Mouse (Mus musculus): ENCODE results near the gene Krtap31-1. TPM values are rescaled to one million over a fixed set of nuclear protein-coding genes. Genes with fewer than 3 reads are reported as not detected.

The Krtap31-1 gene
- polyA plus RNA-seq (2017; shearing (Covaris generic)), result not detected

DNA sequence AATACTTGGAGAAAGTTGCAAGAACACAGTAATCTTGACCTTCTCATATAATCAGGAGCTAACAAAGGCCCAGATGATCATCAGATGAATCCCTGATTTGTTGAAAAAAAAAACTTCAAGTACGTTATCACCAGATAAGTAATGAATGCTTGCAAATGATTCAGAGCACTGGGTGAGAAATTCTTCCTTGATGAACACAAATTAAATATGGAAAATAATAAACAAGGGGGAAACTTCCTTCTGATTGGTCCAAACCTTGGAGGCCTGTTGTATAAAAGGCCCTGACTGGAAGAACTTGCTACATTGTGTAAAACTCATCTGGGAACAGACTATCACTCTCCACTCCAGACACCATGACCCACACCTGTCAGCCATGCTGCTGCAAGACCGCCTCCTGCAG, at the start of gene Krtap31-1:
Krtap31-1 (plus strand) TSS at position 301 of the 400 bp plus-strand sequence.

DNA sequence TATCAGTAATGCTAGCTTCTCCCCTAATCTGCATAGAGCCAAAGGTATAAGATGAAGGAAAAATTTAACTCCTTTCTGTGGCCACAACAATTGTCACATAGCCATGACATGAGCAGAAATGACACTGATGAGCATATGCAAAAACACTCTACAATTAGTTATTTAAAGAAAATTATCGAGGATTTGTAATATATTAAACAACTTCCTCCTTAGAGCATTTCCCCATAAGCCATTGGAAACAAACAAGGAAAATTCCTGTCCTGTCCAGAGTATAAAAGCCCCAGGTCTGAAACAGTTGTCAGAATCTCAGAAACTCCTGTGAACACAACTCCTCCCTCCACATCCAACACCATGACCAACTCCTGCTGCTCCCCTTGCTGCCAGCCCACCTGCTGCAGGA, 43.5 kb upstream of the Krtap31-1 start, which contains the start of gene Gm11559:
Gm11559 (plus strand) TSS at position 301 of the 400 bp plus-strand sequence.

DNA sequence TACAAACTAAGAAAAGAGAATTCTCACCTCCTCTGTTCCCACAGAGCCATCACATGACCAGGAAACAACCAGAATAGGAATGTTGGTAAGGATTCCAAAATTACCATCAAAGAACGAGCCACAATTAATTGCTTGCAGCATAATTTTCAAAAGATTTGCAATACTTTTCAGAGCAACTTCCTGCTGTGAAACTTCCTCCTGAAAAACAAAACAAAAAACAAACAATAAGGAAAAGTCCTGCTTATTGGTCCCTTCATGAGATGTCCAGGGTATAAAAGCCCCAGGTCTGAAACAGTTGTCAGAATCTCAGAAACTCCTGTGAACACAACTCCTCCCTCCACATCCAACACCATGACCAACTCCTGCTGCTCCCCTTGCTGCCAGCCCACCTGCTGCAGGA, 34.6 kb upstream of the Krtap31-1 start, which contains the start of gene Krtap9-1:
Krtap9-1 (plus strand) TSS at position 301 of the 400 bp plus-strand sequence.

DNA sequence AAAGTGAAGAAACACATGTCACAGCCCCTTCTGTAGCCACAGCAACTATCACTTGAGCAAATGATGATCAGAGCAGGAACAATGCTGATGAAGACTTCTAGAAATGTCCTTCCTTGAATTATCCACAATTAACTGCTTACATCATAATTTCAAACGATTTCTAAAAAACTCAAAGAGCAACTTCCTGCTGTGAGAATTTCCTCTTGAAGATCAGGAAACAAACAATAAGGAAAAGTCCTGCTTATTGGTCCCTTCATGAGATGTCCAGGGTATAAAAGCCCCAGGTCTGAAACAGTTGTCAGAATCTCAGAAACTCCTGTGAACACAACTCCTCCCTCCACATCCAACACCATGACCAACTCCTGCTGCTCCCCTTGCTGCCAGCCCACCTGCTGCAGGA, 28.8 kb upstream of the Krtap31-1 start, which contains the start of gene Gm11567:
Gm11567 (plus strand) TSS at position 301 of the 400 bp plus-strand sequence.

DNA sequence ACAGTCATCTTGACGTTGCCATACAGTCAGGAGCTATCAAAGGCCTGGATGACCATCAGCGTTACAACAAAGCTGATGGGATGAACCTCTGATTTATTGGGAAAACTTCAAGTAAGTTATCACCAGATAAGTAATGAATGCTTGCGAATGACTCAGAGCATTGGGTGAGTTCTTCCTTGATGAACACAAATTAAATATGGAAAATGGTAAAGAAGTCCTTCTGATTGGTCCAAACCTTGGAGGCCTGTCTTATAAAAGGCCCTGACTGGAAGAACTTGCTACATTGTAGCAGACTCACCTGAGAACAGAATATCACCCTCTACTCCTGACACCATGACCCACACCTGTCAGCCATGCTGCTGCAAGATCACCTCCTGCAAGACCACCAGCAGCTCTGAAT, 6.7 kb downstream of the Krtap31-1 start, which contains the start of gene Gm11565:
Gm11565 (plus strand) TSS at position 301 of the 400 bp plus-strand sequence.

DNA sequence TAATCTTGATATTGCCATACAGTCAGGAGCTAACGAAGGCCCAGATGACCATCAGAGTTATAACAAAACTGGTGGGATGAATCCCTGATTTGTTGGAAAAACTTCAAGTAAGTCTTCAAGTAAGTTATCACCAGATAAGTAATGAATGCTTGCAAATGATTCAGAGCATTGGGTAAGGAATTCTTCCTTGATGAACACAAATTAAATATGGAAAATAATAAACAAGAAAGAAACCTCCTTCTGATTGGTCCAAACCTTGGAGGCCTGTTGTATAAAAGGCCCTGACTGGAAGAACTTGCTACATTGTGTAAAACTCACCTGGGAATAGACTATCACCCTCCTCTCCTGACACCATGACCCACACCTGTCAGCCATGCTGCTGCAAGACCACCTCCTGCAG, 28.3 kb downstream of the Krtap31-1 start, which contains the start of gene Krtap31-2:
Krtap31-2 (plus strand) TSS at position 301 of the 400 bp plus-strand sequence.

DNA sequence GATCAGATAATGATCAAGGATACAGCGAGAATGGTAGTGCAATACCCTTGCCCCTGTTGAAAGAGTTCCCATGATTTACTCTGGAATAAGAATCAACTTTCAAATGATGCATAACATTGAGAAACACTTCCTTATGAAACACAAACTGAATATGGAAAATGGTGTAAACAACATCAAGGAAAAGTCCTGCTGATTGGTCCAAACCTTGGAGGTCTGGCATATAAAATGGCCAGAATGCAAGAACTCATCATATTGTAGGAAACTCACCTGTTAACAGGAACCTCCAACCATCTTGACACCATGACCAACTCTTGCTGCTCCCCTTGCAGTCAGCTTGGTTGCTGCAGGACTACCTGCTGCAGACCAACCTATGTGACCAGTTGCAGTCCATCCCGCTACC, 40.5 kb downstream of the Krtap31-1 start, which contains the start of gene Krtap9-5:
Krtap9-5 (plus strand) TSS at position 301 of the 400 bp plus-strand sequence.

Other genes starting within 250 kb of the Krtap31-1 start
- gene Gm11563, start 249.0 kb upstream of the Krtap31-1 start, polyA plus RNA-seq (2017; shearing (Covaris generic)), result not detected
- not detected for gene Krtap4-6, start 242.0 kb upstream of the Krtap31-1 start, polyA plus RNA-seq (2017; shearing (Covaris generic))
- not detected for gene Gm14190, start 217.2 kb upstream of the Krtap31-1 start, polyA plus RNA-seq (2017; shearing (Covaris generic))
- not detected for gene Gm14180, start 173.6 kb upstream of the Krtap31-1 start, polyA plus RNA-seq (2017; shearing (Covaris generic))
- not detected for gene Gm11595, start 135.0 kb upstream of the Krtap31-1 start, polyA plus RNA-seq (2017; shearing (Covaris generic))
- gene Krtap4-8, start 127.2 kb upstream of the Krtap31-1 start, polyA plus RNA-seq (2017; shearing (Covaris generic)), result not detected
- not detected for gene Krtap4-9, start 122.7 kb upstream of the Krtap31-1 start, polyA plus RNA-seq (2017; shearing (Covaris generic))
- not detected for gene Gm11596, start 114.5 kb upstream of the Krtap31-1 start, polyA plus RNA-seq (2017; shearing (Covaris generic))
- gene Gm11569, start 109.0 kb upstream of the Krtap31-1 start, polyA plus RNA-seq (2017; shearing (Covaris generic)), result not detected
- not detected for gene Gm11554, start 103.5 kb upstream of the Krtap31-1 start, polyA plus RNA-seq (2017; shearing (Covaris generic))
- gene Krtap4-13, start 98.0 kb upstream of the Krtap31-1 start, polyA plus RNA-seq (2017; shearing (Covaris generic)), result not detected
- gene Gm11564, start 92.3 kb upstream of the Krtap31-1 start, polyA plus RNA-seq (2017; shearing (Covaris generic)), result not detected
- not detected for gene 2300003K06Rik, start 69.9 kb upstream of the Krtap31-1 start, polyA plus RNA-seq (2017; shearing (Covaris generic))
- not detected for gene Krtap4-16, start 56.3 kb upstream of the Krtap31-1 start, polyA plus RNA-seq (2017; shearing (Covaris generic))
- not detected for gene Gm11568, start 50.0 kb upstream of the Krtap31-1 start, polyA plus RNA-seq (2017; shearing (Covaris generic))
- gene Gm11559, start 43.4 kb upstream of the Krtap31-1 start, polyA plus RNA-seq (2017; shearing (Covaris generic)), result not detected
- not detected for gene Krtap9-1, start 34.5 kb upstream of the Krtap31-1 start, polyA plus RNA-seq (2017; shearing (Covaris generic))
- not detected for gene Gm11567, start 28.7 kb upstream of the Krtap31-1 start, polyA plus RNA-seq (2017; shearing (Covaris generic))
- gene Gm11565, start 6.8 kb downstream of the Krtap31-1 start, polyA plus RNA-seq (2017; shearing (Covaris generic)), result not detected
- gene Krtap31-2, start 28.4 kb downstream of the Krtap31-1 start, polyA plus RNA-seq (2017; shearing (Covaris generic)), result not detected
- gene Krtap9-5, start 40.6 kb downstream of the Krtap31-1 start, polyA plus RNA-seq (2017; shearing (Covaris generic)), result 0.60 TPM
- not detected for gene Krtap29-1, start 71.1 kb downstream of the Krtap31-1 start, polyA plus RNA-seq (2017; shearing (Covaris generic))
- not detected for gene Krtap16-1, start 78.7 kb downstream of the Krtap31-1 start, polyA plus RNA-seq (2017; shearing (Covaris generic))
- not detected for gene Krtap17-1, start 86.1 kb downstream of the Krtap31-1 start, polyA plus RNA-seq (2017; shearing (Covaris generic))
- gene Krt33a, start 108.3 kb downstream of the Krtap31-1 start, polyA plus RNA-seq (2017; shearing (Covaris generic)), result not detected
- not detected for gene Krt33b, start 121.9 kb downstream of the Krtap31-1 start, polyA plus RNA-seq (2017; shearing (Covaris generic))
- 0.32 TPM for gene Krt34, start 133.6 kb downstream of the Krtap31-1 start, polyA plus RNA-seq (2017; shearing (Covaris generic))
- gene Krt31, start 142.6 kb downstream of the Krtap31-1 start, polyA plus RNA-seq (2017; shearing (Covaris generic)), result not detected
- not detected for gene Krt32, start 180.3 kb downstream of the Krtap31-1 start, polyA plus RNA-seq (2017; shearing (Covaris generic))
- gene Krt35, start 188.3 kb downstream of the Krtap31-1 start, polyA plus RNA-seq (2017; shearing (Covaris generic)), result not detected
- gene Krt36, start 197.7 kb downstream of the Krtap31-1 start, polyA plus RNA-seq (2017; shearing (Covaris generic)), result not detected
- gene Krt13, start 213.6 kb downstream of the Krtap31-1 start, polyA plus RNA-seq (2017; shearing (Covaris generic)), result not detected
- gene Krt15, start 228.0 kb downstream of the Krtap31-1 start, polyA plus RNA-seq (2017; shearing (Covaris generic)), result not detected
- gene Krt19, start 240.7 kb downstream of the Krtap31-1 start, polyA plus RNA-seq (2017; shearing (Covaris generic)), result 0.74 TPM

Measured in effector memory CD4-positive, alpha-beta T cell, adult 7 months (primary cell).